ENCODE assay signal across 8 mouse cellular contexts in genomic region chr11:22584488-22585158, GRCm38 (mm10).
DNase-seq lines count a peak whose midpoint lies in the region; ATAC-seq lines count a peak whose summit lies in the region.

No protein-coding gene starts in this region.

- H3K4me3 ChIP-seq in embryonic facial prominence, embryonic 13.5 days: peak overlapping the region; percentile 21
- H3K4me3 ChIP-seq in neural tube, embryonic 15.5 days (replicated peaks): peak overlapping the region; percentile 15

- H3K9me3 ChIP-seq in embryonic facial prominence, embryonic 13.5 days: no peaks in the 10 kb centered on the region
- no peaks in the 10 kb centered on the region; the same call in 1 of the 2 replicates for H3K9me3 ChIP-seq in neural tube, embryonic 15.5 days (replicated peaks)

- peak; percentile 41 to 69 for DNase-seq in left cerebral cortex, postnatal 10 days (ENCODE audit: extremely low spot score in 1 of 2, low spot score in 2 of 2)
- DNase-seq in left cerebral cortex, adult 9 months (ENCODE audit: low spot score in 2 of 2): no peak
- DNase-seq in heart, postnatal 10 days: peak; percentile 53 to 62
- peak; percentile 80 for DNase-seq in kidney, postnatal 14 days
- DNase-seq in lung, adult 18-20 months: peak; percentile 67 to 80

- peaks cover 27% of the 10 kb centered on the region for H3K4me1 ChIP-seq in embryonic facial prominence, embryonic 13.5 days
- H3K4me1 ChIP-seq in neural tube, embryonic 15.5 days: peaks cover 25% of the 10 kb centered on the region

- peak overlapping the region; percentile 51; the same call in 1 of the 2 replicates for H3K27ac ChIP-seq in embryonic facial prominence, embryonic 13.5 days
- peak overlapping the region; percentile 82 for H3K27ac ChIP-seq in neural tube, embryonic 15.5 days (replicated peaks)

- intact Hi-C loops in left cerebral cortex, postnatal 10 days (cut with DNase I): loop anchor here (10.0 kb wide), 1 partner anchor 70 kb away; the partner anchor contains the start of gene Tmem17
- intact Hi-C loops in heart, postnatal 10 days (cut with DNase I): no loop called here

- H3K4me2 ChIP-seq in embryonic facial prominence, embryonic 13.5 days: peak overlapping the region; percentile 57
- H3K4me2 ChIP-seq in neural tube, embryonic 15.5 days: peak overlapping the region; percentile 51

- no peak for ATAC-seq in embryonic facial prominence, embryonic 13.5 days (ENCODE audit: insufficient number of reproducible peaks, insufficient read depth, low FRiP score, low TSS enrichment, low read depth)
- peak; percentile 82 for ATAC-seq in neural tube, embryonic 15.5 days (ENCODE audit: low FRiP score)
- no peak for ATAC-seq in monocyte, adult 5-6 weeks (replicated peaks; ENCODE audit: insufficient number of reproducible peaks, low FRiP score, low TSS enrichment, poor library complexity, severe bottlenecking)

- H3K9ac ChIP-seq in embryonic facial prominence, embryonic 13.5 days: peak overlapping the region; percentile 58; the same call in 1 of the 2 replicates
- H3K9ac ChIP-seq in neural tube, embryonic 15.5 days (replicated peaks): peak overlapping the region; percentile 23; the same call in 1 of the 2 replicates

- H3K36me3 ChIP-seq in embryonic facial prominence, embryonic 13.5 days: no peaks in the 10 kb centered on the region
- H3K36me3 ChIP-seq in neural tube, embryonic 15.5 days: no peaks in the 10 kb centered on the region

- H3K27me3 ChIP-seq in embryonic facial prominence, embryonic 13.5 days: no peaks in the 10 kb centered on the region
- H3K27me3 ChIP-seq in neural tube, embryonic 15.5 days (replicated peaks): no peaks in the 10 kb centered on the region

- WGBS in embryonic facial prominence, embryonic 13.5 days: 11% methylated on average over 14 of the region's 14 CpGs
- 4% methylated on average over 14 of the region's 14 CpGs for WGBS in neural tube, embryonic 15.5 days

Comparison
In these comparisons a context has a peak if more than half of its experiments do, and no peak if none do; other contexts are left out.
1. DNase-seq: peak in left cerebral cortex, postnatal 10 days (2 of 2), heart, postnatal 10 days (2 of 2), kidney, postnatal 14 days (single experiment) and lung, adult 18-20 months (2 of 2); none in left cerebral cortex, adult 9 months (0 of 2).